Mouse (Mus musculus): ENCODE results near the gene Slc38a6.

Slc38a6 gene

DNA sequence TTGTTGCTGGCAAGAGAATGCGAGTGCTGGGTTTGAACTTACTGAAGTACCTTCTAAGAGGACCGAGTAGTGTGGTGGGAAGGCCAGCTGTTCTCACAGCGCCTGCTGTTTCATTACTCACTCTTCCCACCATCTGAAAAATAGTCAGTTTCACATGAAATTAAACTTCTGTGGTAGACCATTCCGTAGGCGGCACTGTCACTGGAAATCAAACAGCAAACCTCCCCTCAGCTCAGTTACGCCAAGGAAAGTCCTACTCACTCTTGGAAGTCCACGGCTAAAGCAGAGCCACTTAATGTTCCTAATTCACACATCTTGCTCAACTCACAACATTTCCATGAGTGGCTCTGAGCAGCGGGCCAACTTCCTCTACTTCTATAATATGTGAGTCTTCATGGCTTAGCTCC lies 37.6 kb downstream of the Slc38a6 start:
- no peak for DNase-seq (ENCODE audit: low read depth, low spot score)

DNA sequence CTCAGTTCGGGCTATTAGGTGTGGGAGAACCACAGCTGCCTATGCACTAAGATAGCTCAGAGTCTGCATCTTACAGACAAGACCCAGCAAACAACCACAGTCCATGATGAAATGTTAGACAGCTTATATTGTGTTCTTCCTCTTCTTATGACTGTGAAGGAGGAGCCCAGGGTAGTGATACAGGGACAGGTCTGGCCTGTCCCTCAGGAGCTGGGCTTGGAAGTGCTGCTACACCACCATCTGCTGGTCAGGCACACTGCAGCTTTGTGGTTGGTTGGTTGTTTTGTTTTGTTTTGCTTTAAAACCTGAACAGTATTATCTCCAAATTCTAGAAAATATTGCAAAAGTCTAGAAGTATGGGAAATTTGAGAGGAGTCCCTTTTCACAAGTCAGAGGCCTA lies 38.2 kb downstream of the Slc38a6 start:
- DNase-seq (ENCODE audit: low read depth, low spot score), result no peak

DNA sequence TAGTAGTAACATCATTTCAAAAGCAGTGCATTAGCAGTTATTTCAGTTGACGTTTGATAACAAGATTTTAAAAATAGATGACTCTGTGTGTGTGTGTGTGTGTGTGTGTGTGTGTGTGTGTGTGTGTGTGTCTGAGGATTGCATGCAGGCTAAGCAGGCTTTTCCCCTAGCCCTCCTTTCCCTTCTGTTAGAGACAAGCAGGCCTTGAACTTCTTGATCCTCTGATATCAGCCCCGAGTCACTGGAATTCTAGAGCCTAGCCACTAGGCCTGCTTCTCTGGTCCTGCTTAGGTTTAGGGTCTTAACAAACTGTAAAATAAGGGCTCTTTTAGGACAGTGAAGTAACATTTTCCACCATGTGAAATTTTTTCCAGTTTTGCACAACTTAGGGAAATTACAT lies 38.6 kb downstream of the Slc38a6 start:
- no peak for DNase-seq (ENCODE audit: low read depth, low spot score)

DNA sequence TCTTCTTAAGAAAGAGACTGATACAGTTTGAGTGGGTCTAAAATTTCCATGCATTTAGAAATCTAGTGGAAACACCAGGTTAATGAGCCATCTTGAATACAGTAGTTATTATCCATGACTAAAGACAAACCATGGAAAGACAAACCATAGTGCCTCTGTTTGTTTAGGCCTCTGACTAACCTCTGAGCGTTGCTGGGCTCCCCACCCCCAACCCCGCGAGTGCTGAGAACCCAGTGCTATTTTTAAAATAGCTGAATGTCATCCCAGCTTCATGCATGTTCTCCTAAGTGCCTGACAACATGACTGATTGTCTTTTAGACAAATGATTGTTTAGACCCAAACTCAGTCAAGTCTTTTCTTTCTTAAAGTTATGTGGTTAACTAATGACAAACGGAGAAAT lies 39.0 kb downstream of the Slc38a6 start:
- DNase-seq (ENCODE audit: low read depth, low spot score), result no peak

DNA sequence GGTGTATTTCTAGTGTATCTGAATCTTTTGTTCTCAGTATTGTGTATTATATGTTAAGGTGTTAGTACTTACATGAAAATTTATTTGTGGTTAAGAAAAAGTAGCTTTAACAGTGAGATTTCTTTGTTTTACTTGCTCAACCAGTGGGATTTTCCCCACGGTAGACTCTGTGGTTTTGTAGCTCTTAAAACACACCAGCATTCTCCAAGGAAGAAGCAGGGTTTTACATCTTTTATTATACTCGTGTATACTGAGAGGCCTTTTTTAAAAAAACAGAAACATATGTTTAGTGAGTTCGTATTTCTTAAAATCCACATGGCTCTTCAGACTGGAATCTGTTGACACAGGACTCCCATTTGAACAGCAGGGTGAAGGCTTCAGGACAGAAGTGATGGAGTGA lies 40.8 kb downstream of the Slc38a6 start:
- DNase-seq (ENCODE audit: low read depth, low spot score), result no peak

DNA sequence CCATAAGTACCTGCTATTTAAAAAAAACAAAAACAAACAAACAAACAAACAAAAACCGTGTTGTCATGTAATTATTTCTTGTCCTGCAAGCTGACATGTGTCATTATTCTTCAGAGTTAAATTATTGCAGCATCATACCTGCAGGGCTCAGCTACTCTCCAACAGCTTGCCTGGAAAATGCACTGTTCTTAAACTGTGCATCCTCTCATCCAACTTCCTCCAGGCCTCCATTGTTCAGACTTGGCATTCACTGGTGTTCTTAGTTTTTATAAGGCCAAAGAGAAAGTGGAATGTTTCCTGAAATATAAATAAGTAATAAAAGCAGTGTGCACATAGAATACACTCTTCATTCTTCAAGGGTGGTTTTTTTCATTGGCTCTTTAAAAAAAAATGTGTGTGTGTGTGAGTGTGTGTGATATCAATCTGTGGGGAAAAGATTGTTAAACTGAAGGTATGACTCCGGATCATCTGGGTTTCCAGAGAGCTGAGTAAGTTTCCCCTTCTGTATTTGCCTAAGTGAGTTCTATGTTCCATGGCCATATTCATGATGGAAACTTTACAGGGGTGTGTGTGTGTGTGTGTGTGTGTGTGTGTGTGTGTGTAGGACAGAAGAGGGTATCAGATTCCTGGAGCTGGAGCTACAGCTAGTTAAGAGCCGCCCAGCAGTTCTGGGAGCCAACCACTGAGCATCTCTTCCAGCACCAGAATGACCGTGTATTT lies 42.0 kb downstream of the Slc38a6 start:
- DNase-seq (ENCODE audit: low read depth, low spot score), result no peak

DNA sequence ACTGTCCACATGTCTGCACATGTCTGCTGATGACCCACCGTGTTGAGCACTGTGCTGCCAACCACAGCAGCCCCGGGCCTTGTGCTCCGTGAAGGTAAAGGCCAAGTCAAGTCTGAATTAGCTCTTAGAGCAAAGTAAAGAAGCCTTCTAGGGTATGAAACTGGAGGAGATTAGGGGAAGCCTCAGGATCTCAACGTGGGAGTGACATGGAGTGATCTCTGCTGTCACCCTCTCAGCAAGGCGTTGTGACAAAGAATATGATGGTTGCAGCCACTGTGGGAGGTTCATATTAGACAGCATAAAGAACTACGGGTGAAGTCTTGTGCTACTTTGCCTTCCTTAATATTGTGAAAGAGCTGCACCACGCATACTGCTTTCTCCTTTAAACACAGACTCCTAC lies 43.7 kb downstream of the Slc38a6 start:
- DNase-seq (ENCODE audit: low read depth, low spot score), result no peak

DNA sequence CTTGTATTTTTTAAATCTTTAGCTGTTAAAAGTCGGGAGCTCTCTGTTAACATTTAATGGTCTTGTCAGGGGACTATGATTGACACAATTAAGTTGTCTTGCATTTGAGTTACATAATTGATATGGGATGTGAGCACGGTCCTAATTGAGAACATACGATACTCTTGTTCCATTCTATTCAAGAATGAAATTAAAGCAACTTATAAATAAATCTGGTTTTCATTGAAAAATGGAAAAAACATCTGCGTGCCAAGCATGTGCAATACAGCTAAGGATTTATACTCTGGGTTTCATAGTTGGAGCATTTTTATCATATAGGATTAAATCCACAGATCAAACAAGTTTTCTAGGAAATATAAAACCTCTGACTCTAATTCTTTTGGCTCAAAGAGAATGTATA lies 46.1 kb downstream of the Slc38a6 start:
- DNase-seq (ENCODE audit: low read depth, low spot score), result no peak

DNA sequence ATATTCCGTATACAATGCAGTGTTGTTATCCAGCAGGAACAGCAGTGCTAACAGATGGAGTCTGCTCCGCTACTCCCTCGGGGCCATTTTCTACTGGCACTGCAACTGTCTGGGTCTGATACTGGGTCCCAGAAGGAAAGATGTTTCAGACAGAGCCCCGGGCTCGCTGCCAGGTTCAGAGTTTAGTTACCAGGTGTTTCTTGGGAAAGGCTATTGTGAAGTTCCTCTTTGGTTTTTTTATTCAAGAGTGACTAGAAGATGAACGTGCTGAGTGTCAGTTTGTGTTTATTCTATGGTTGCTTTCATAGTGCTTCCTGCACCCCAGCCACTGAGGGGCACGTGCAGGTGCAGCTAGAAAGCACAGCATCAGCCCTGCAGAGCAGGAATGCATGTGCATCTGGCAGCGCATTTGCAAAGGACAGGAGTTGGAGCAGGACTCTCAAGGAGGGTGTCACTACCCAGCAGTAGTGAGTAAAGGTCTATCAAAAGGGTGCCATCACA lies 47.5 kb downstream of the Slc38a6 start:
- DNase-seq (ENCODE audit: low read depth, low spot score), result no peak

DNA sequence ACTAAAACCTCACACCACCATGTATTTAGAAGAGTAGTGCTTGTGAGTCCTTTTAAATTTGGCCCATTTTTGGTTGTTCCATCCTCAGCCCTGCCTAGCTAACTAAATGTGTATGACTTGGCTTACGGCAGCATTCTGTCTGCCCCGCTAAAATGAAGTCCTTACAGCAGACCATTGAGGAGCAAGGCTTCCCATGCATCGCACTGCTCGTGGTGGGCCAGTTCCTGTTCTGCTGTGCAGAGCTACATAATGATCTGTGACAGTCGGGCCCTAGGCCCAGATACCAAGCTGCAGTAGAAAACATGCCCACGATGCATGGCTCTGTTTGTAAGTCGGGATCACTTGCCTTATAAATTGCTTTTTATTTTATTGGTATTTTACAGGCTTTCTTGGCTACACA lies 50.5 kb downstream of the Slc38a6 start:
- no peak for DNase-seq (ENCODE audit: low read depth, low spot score)

DNA sequence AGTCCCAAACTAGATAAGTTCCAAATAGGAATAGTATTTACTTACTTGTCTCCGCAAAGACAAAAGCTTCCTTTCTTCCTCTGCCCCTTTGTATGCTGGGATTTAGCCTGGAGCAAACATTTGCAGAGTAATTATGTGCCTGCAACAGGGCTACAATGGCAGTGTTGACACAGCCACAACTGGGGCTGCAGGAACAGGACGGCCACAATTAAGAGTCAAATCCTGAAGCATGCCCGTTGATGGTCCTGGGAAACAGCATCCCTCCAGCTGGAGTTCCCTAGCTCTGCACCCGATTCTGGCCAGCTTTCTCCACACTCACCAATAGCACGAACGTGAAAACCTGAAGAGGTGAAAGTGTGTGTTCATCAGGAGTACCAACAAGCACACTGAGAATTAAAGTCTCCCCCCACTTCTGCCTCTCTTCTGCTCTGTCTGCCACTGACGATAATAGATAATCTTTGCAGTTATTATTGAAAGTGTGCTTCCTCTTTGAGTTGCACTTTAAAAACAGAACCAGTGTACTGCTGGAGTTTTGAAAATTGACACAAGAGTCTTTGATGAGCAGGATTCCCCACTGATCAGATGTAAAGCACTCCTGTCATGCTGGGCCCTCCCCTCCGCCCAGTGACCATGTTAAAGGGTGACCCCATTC lies 54.2 kb downstream of the Slc38a6 start:
- DNase-seq (ENCODE audit: low read depth, low spot score), result no peak

DNA sequence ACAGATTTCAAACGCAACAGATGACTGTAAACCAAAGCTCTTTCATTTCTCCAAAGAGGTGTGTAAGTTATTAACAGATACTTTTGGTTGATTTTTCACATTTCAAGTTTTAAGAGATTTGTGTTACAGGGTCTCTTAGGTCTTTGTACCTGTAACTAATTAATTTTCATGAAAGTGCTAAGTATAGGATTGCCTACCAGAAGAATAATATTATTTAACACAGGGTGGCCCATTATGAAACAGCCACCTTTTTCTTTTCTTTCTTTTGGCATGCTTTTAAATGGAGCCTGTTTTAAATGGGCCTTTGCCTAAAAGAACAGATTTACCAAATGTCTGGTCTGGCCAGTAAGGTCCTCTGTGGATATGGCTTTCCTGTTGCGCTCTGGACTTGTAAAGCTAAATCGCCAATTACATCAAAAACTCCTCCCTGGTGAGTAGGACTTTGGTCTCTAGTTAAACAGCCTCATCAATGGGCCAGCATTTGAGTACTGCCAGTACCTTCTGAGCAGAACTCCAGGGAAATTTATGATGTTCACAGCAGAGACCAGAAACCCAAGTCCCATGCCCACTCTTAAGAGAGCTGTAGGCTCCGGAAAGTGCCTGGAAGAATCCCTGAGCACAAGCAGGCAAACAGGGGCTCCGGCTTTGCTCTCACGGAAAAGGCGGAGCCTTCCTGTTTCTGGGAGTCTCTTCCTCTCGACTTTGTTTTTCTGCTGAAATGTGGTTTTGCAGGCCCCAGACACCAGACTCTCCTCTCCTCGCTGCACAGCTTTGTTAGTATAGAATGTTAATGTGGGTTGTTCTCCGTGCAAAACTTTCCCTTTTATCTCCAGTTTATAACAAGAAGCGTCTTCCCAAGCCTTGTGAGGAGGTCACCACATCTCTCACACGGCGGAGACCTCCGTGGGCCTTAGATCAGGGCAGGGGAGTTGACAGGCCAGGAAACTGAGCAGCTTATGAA lies 55.4 kb downstream of the Slc38a6 start:
- DNase-seq (ENCODE audit: low read depth, low spot score), result no peak

DNA sequence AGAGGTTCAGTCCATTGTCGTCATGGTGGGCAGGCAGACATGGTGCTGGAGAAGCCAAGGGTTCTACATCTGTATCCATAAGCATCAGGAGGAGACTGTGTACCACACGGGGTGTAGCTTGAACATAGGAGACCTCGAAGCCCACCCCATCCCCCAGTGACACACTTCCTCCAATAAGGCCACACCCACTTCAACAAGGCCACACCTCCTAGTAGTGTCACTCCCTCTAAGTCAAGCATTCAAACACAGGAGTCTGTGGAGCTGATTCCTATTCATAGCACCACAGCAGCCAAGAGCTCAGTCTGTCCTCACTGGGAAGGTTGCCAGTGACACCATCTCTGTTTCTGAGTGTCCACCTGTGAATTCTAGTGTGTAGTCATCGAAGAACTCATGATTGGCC lies 57.7 kb downstream of the Slc38a6 start:
- DNase-seq (ENCODE audit: low read depth, low spot score), result no peak

DNA sequence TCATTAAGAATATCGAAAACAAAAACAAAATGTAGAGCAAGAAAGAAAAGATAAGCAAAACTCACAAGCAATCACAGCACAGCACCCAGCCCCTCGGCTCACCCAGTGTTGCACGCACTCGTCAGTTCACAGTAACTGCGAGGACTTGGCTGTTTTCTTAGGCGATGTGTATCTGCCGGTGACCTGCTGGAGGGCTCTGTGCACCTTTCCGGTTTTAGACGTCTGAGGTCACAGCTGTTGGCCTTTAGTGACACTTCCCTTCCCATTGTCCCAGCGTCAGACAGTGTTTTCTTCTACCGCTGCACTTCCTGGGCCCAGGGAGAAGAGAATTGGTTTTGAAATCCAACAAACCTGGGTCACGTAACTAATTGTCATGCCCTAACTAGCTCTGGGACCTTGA lies 58.6 kb downstream of the Slc38a6 start:
- DNase-seq (ENCODE audit: low read depth, low spot score), result no peak

DNA sequence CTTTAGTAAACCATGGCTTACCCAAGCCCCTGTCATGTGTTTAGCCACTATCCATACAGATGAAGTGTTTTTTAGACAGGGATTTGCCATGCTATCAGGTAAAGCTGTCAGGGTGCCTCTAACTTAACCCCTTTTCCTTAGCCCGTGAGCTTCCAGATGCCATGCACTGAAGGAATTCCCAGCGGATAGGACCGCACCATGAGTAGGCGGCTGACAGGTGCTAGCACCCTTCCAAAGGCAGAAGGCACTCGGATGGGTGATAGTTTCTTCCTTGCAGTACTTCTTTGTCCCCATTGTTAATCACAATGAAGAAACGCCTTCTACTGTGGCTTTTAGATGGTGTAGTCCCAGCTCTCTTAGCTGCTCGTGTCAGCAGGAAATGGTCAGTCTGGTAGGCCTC lies 60.6 kb downstream of the Slc38a6 start:
- DNase-seq (ENCODE audit: low read depth, low spot score), result no peak

DNA sequence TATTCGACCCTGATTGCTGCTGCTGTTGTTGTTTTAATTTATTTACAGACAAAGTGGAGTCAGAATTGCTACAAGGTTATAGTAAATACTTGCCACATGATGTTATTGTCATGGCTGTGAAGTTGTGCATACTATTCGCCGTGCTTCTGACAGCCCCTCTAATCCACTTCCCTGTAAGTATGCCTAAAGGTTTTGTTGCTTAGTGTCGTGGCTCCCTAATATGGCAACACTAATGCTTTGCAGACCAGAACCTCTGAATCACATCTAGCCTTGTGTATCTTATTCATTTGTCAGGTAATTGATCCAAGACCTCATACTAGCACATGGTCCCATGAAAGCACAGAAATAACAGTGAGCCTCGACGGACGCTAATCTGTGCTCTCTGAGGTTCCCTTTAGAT lies 63.9 kb downstream of the Slc38a6 start:
- DNase-seq (ENCODE audit: low read depth, low spot score), result no peak

DNA sequence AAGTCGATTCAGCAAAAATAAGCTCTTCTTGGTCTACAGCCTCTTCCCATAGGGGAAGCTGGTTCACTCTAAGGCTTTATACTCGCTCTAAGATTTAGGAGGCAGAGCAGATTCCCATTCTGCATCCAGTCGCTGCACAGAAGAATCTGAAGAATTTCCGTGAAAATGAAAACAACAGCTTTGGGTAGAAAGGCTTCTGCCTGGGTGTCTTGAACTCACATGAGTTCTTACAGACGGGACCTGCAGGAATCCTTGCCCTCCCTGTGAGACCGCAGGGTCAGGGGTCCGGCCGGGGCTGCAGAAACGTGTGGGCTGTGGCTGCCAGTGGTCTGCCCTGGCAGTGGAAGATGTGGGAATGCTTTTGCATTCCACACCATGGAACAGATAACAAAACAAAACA lies 64.4 kb downstream of the Slc38a6 start:
- DNase-seq (ENCODE audit: low read depth, low spot score), result no peak

DNA sequence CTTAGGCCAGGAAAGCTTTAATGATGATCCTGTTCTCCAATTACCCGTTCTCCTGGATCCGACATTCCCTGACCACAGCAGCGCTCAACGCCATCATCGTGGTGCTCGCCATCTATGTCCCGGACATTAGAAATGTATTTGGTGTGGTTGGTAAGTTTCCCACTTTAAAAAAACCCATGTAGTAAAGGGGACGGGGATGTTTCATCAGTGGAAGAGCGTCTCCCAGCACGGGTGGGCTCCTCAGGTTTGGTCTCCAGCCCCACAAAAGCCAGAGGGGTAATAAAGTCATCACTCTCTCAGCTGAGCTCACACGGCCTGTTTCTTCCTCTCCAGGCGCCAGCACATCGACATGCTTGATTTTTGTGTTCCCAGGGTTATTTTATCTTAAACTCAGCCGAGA lies 65.2 kb downstream of the Slc38a6 start:
- DNase-seq (ENCODE audit: low read depth, low spot score), result no peak

DNA sequence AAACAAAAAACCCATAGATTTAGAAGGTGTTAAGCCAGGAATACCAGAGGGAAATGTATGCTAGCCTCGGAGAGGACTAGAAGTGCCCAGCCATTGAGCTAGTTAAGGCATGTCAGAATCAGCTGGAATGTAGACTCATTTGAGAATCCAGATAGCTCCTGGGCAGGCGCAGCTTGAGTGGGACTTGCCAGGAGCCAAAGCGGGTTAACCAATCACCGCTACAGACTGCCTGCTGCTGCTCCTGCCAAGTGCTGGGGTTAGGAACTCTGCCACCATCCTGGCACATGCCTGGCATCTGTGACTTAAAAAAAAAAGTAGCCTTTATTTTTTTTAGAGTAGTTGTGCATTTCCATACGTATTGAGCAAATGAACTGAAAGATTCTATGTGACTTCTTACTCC lies 66.8 kb downstream of the Slc38a6 start:
- no peak for DNase-seq (ENCODE audit: low read depth, low spot score)

DNA sequence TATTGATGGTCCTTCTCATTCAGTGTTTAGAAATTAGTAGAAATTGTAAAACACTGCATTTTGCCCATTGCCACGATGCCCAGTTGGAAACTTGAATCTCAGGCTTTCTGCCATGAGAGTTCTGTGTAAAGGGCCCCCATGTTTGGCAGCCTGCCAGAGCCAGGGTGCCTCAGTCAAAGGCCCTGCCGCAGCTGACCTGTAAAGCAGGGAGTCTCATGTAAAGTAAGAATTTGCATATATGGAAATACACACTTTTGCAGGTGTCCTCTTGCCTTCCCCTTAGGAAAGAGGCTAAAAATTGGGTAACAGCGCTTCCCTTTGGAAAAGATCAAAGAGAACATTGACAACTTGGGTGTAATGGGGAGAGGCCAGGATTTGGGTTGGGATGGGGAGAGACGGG lies 67.9 kb downstream of the Slc38a6 start:
- DNase-seq (ENCODE audit: low read depth, low spot score), result no peak

DNA sequence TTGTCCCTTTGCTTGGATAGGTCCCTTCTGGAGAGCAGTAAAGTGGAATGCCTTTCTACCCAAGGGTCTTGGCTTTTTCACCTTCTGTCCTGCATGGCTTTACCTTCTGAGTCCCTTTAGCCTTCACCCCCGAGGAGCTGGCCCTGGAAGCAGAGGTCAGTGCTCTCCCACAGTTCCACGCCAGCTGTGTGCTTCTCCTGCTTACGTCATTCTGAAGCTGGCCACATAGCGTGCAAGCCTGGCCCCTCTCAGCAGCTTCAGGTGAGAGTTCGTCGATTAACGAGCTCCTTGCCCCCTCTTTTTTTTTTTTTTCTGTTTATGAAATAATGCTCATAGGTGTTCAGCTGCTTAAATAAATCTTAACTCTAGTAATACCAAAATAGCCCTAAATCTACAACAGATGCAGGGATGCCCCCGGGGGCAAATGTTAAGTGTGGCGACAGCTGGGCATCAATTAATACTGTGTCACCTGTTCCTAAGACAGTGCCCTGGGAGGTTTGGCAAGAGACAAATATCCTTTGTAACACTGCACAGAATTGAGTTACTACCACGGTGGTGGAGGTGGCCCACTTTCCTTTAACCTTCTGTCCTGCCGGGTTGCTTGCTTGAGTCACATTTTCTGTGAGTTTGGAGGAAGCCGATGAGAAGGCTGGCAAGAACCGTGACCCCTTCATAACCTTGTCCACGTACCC lies 68.7 kb downstream of the Slc38a6 start:
- DNase-seq (ENCODE audit: low read depth, low spot score), result no peak

DNA sequence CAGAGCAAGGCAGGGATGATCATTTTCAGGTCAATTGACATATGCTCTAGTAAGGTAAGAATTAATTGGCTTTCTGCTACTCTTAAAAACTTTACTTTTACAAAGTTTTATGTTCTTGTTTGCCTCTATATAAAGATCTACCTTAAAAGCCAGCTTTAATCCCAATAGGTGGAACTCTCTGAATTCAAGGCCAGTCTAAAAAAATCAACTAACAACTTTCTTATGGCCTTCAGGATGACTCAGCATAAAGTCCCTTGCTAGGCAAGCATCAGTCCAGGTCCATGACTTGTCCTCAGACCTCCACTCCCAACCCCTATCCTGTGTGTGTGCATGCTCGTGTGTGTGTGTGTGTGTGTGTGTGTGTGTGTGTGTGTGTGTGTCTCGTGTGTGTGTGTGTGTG lies 70.1 kb downstream of the Slc38a6 start:
- DNase-seq (ENCODE audit: low read depth, low spot score), result no peak
